Mouse (Mus musculus) layer of hippocampus, adult 18-20 months (tissue): ENCODE results near the gene Sft2d2. TPM values are rescaled to one million over a fixed set of nuclear protein-coding genes. Genes with fewer than 3 reads are reported as not detected.

ENCODE experiments used
- DNase-seq, 2 experiments: peaks; one replicate each; pipeline ENCODE4 v3.0.0; 2022; ENCODE audit warnings: low spot score in 2 of 2
- total RNA-seq, 2 experiments: library from RNA; stranded (reverse); gene quantifications; 2 replicates each; pipeline ENCODE4 v1.2.3; 2021

Gene Sft2d2
- total RNA-seq, 2 experiments from 2014 or later, result 14.6 to 14.7 TPM

- no peak for DNase-seq
Measured at GRCm38 (mm10) chr1:165191611-165192010, 2.6 kb downstream of the Sft2d2 start.

DNA sequence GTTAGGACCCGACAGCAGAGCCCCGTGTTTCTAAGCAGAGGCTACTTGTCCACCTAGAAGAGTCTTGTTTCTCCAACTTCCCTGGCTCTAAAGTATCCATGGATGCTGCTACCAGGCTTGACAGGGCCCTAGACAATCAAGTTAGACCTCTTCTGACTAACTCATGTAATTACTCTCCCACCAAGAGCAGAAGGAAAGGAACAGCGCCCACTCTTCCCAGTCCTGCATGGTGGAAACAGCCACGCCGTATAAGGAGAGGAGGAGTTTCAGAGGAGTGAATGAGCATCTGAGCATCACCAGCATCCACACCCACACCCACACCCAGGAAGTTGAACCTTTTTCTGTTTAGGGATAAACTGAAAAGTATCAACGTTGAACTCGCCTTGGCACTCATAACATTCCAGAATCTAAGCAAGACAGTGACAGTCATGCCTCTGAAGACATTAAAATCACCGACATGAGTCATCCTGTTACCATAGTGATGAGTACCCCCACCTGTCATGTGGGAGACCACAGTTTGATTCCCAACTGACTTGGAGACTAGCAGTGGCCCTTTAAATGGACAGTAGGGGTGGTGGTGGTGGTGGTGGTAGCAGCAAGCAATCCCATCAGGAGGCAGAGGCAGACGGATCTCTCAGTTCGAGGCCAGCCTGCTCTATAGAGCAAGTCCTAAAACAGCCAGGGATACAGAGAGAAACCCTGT is 3.5 kb downstream of the Sft2d2 start:
- DNase-seq, result peak in 1 of 2 experiments; percentile 28

DNA sequence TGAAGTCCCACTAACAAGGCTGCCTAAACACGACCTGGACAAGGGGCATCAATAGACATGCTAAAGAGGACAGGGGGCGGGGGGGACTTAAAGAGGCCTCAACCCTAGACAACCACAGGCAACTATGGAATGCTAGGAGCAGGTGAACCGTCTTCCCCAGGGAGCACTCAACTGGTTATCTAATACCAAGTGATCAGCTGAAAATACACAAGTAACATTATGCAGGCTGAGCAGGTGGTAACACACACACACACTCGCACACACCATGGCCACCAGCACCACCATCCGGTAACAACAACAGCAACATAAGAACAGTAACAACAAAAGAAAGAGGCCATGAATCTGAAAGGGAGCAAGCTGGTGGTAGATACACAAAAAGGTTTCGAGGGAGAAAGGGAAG is 4.2 kb downstream of the Sft2d2 start:
- DNase-seq, result no peak

GRCm38 (mm10) chr1:165188806-165189580 is 5.2 kb downstream of the Sft2d2 start:
- DNase-seq, result no peak

GRCm38 (mm10) chr1:165187357-165187756 is 6.9 kb downstream of the Sft2d2 start:
- no peak for DNase-seq

DNA sequence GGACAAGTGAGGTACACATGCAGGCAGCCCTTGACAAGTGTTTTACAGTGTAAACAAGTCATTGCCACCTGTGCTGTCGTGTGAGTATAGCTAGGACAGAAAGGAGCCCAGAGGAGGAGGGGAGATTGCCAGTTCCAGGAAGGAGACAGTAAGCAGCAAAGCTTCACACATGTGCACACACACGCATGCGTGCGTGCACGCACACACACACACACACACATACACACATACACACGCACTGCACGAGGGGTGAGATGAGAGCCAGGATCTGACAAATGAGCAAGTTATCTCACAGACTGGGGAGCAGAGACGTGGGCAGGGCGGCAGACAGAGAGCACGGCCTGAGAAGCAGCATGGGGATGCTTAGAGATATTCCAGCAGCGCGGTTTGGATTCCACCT is 7.7 kb downstream of the Sft2d2 start:
- DNase-seq, result no peak

DNA sequence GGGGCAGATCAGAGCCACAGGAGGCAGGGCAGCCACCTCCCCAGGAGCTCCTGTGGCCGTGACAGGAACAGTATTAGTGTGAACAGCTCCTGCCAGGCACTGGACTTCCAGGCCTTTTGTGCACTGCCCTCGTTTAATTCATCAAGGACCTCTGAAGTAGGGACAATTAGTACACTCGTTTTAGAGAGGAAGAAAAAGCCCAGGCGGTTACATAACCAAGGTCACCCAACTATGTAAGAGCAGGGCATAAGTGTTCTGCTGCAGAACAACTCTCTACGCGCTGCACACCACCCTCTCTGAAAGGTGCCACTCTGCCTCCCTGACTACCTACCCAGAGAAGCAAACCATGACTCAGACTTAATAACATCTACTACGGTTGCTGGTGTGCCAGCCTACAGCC is 9.1 kb downstream of the Sft2d2 start:
- no peak for DNase-seq

GRCm38 (mm10) chr1:165184178-165184577 is 10.1 kb downstream of the Sft2d2 start:
- DNase-seq, result no peak

DNA sequence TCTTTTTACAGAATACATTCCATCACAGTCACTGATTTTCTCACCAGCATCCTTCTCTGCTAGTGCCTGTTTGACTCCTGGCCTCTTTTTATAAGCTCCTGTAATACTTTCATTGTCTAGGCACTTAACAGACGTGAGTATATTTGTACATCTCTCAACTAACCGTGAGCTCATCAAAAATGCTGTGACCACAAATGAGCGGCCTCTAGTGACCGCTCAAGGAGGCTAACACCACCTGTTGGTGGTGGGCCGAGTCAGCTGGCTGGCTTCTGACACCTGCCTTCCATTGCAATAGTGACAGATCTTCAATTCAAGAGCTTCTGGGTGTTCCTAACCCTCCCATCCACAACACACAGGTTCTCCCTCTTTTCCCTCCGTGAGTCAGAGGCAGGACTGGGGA is 10.8 kb downstream of the Sft2d2 start:
- DNase-seq, result no peak

GRCm38 (mm10) chr1:165179321-165179720 is 14.9 kb downstream of the Sft2d2 start:
- no peak for DNase-seq

DNA sequence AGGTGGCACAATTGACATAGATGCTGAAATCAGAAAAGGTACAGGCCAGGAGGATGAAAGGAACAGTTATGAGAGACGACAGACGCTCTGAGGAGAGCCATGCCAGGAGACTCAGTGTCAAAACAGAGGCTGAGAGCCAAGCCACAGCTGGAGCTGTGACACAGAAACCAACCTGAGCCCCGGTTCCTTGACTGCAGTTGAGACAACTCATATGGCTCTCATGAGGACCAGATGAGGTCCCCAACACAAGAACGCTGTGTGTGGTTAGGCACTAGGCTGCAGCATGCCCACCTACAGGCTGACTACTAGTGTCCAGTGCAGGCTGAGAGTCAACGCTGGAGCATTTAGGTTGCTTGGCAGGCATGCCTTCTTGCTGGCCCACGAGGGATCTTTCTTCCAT is 16.2 kb downstream of the Sft2d2 start:
- no peak for DNase-seq

GRCm38 (mm10) chr1:165174059-165174616 is 20.1 kb downstream of the Sft2d2 start:
- DNase-seq, result no peak

DNA sequence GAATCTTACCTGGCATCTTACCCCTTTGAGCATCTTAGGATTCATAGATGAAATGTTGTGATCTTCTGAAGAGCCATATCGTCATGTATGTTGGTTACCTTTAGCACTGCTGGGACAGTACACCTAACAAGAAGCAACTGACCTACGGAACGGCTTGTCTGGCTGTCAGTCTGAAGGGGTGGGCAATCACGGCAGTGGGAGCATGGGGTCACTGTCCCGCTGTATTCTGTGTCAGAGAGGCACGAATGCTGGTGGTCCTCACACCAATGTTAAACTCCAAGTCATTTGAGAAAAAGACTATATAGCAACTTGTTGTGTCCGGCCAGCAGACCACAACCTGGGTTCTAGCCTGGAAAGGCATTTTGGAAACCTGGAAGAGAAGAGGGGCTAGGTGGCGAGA is 23.0 kb downstream of the Sft2d2 start:
- DNase-seq, result no peak

- no peak for DNase-seq
Measured at GRCm38 (mm10) chr1:165170157-165170556, 24.1 kb downstream of the Sft2d2 start.

GRCm38 (mm10) chr1:165169462-165169861 is 24.8 kb downstream of the Sft2d2 start:
- no peak for DNase-seq

DNA sequence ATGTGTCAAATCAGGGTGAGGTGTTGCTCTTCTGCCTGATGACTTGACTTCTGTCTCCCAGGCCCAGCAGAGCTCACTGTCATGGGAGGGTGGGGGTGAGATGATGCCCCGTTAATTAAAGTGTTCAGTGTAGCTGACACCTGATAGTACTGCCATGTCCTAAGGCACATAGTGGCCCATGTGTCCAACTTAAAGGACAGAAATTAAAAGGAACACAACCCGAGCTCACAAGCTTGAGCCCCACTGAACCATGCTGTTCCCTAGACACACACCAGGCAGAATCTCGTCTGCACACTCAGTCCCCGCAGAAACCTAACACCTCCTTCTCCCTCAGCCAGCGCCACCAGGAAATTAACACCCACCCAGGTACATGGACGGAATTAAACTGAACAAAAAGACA is 29.3 kb downstream of the Sft2d2 start:
- no peak for DNase-seq

GRCm38 (mm10) chr1:165160723-165161405 is 33.4 kb downstream of the Sft2d2 start, which contains the start of gene Tbx19:
Gene Tbx19, minus strand, starts transcription at chr1:165160773.
- DNase-seq, result no peak

DNA sequence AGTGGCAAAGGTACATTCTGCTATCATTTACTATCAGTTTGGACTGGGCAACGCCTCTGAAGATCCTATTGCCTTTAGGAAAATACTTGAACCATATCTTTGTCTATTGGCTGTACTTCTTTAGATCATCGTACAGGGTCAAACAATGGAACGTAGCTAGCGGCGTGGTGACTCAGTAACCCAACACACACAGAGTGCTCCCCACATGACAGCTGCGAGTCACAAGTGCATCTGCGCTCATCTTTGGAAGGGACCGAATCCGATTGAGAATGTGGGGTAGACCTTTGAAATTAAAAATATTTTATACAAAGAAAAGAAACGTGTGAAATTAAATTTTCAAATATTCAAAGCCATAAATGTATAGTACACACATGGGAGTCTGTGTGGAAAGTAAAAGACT is 35.4 kb downstream of the Sft2d2 start:
- DNase-seq, result no peak

GRCm38 (mm10) chr1:165154162-165154561 is 40.1 kb downstream of the Sft2d2 start:
- no peak for DNase-seq

DNA sequence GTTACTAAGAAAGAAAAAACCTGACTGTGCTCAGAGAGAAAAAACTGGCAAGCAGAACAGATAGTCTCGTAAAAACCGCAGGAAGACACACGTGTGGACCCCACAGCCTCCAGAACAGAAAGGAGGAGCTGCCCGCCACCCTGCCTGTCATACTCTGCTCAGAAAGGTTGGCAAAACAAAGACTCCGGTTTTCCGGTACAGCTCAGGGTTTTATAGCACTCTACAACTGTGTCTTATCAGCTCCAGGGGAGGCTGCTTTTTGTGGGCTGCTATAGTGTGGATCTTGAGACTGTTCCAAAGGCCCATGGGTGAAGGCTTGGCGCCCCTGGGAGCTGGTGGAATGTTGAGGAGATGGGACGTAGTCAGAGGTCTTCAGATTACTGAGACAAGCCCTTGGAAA is 43.0 kb downstream of the Sft2d2 start:
- DNase-seq, result no peak

DNA sequence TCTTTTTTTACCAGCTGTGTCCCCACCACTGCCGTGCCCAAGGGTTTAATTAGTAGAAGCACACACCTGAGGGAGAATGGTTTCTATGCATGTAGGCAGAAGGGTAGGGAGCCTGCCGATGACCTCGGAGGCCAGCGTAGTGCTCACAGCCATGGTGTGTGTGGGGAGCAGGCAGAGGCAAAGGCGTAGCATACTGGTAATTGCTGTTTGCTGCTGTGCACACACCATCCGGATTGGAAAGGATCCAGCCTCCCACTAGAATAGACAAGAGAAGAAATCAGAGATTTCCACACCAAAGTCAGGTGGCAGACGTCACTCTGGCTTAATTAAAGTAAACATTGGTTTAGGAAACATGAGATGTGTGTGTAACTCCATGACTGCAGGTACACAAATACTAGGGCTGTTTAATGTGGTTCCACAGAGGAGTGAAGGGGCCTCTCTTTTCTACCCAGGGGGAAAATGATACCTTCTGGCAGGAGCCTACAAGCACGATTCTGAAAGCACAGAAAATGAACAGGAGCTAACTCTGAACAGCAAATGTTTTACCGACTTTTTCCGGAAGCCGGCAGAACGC is 51.8 kb downstream of the Sft2d2 start:
- no peak for DNase-seq
